Mouse (Mus musculus) spleen, adult 12 weeks (tissue): ENCODE measurements around the gene Kbtbd2.

ENCODE experiments used
- DNase-seq: peaks from one replicate; pipeline ENCODE4 v3.0.0; 2022; ENCODE audit warnings: low spot score

The Kbtbd2 gene

GRCm38 (mm10) chr6:56797311-56798151 is at the start of gene Kbtbd2:
Gene Kbtbd2 (minus strand): TSS chr6:56797813.
- peak; percentile 88 for DNase-seq

GRCm38 (mm10) chr6:56844365-56844764 is 46.8 kb upstream of the Kbtbd2 start:
- no peak for DNase-seq

DNA sequence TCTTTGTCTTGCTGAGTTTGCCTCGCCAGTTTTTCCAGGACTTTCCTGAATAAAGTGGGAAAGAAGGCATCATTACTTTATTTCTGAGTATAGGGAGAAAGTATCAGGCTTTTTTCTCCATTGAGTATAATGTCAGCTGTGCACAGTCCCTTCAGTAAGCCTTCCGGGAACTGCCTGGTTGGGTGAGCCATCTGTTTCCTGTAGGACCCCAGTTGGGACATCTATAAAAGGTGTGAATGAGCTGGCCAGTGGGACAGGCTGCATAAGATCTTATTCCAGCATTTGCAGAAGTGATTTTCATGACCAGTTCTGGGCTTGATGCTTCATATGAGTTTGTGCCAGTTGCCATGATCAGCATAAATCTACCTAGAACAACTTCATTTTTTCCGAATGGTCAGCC is 45.6 kb upstream of the Kbtbd2 start:
- no peak for DNase-seq

GRCm38 (mm10) chr6:56837621-56838020 is 40.0 kb upstream of the Kbtbd2 start:
- no peak for DNase-seq

- no peak for DNase-seq
Observed at GRCm38 (mm10) chr6:56837166-56837565, 39.6 kb upstream of the Kbtbd2 start.

GRCm38 (mm10) chr6:56835532-56835931 is 37.9 kb upstream of the Kbtbd2 start:
- no peak for DNase-seq

DNA sequence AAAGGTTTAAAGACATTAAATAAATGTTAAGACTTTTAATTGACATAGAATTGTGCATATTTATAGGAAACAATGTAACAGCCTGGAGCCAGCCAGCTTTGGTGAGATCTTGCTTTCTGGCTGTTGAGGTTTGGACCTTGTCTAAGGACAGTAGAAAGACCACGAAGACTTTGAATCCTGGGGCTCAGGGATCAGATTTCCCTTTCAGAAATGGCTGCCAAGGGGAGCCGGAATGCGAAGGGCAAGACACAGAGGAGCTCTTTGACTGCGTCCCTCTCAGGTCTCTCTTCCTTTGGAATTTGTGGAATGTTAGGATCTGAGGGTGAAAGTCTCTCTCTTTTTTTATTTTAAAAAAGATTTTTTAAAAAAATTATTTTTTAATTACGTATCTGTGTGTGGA is 37.2 kb upstream of the Kbtbd2 start:
- no peak for DNase-seq

DNA sequence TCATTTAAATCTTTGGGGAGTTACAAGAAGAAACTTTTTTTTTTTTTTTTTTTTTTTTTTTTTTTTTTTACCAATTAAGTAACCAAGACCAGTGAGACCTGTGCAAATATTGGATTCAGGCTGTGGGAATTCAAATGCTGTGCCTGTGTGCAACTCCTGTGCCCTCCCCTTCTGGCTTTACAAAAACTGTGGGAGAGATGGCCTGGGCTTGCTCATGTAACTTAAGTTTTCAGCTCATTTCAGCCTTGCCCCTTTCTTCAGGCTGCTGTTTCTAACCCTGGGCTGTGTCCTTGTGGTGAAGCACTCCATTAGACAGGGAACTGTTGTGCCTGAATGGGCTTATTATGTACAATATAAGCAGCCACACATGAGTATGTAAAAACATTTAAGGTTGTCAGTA is 35.2 kb upstream of the Kbtbd2 start:
- DNase-seq: no peak

GRCm38 (mm10) chr6:56832407-56832796 is 34.8 kb upstream of the Kbtbd2 start:
- no peak for DNase-seq

GRCm38 (mm10) chr6:56831697-56832406 is 34.2 kb upstream of the Kbtbd2 start, which contains the start of gene Fkbp9:
Gene Fkbp9 (plus strand): TSS chr6:56832059.
- no peak for DNase-seq

DNA sequence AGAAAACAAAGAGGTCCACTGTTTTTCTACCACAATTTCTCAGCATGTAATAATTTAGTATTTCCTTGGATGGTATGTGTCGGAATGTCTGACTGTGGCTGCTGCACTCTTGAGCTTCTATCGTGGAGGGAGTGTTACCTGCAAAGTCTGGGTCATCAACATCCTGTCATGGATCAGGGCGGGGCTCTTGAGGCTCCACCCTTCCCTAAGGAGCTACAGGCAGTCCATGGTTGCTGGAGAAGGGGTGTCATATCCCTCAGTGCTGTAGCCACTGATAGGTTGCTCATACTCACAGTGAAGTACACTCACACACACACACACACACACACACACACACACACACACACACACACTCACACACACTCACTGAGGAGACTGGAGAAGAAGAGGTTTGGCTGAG is 28.0 kb upstream of the Kbtbd2 start:
- DNase-seq: no peak

GRCm38 (mm10) chr6:56819124-56819487 is 21.5 kb upstream of the Kbtbd2 start:
- DNase-seq: no peak

GRCm38 (mm10) chr6:56818436-56819123 is 21.0 kb upstream of the Kbtbd2 start:
- no peak for DNase-seq

- DNase-seq: no peak
Observed at GRCm38 (mm10) chr6:56813332-56813731, 15.7 kb upstream of the Kbtbd2 start.

DNA sequence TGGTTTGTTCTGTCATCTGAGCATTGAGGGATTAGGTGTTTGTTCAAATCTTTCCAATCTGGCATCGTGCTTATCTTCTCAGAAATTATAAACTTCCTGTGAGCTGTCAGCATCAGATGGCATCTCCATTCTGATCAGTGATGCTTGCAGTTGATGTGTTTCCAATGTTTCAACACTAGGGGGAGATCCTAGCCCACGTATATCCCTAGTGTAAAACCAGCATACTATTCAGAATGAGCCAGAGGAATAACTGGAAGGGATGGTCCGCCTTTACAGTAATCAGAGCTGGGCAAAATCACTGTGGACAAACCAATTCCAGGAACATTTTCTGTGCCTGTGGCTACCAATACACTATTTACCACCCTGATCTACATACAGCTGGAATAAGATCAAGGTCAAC is 11.0 kb upstream of the Kbtbd2 start:
- DNase-seq: no peak

DNA sequence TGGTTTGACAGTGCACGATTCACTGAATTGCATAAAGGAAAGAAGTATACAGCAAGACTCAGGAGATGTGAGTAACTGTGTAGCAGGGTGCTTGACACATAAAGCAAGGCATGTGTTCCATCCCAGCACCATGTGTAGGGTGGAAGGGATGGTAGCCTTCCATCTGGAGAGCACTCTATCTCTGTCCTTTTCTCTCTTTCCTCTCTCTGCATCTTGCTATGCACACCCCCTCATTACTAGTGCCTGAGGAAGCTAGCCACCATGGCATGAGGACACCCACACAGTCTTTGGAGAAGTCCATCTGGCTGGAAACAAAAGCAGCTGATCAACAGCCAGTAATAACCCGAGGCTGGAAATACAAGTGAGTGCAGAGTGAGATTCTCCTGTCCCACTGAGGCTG is 8.6 kb upstream of the Kbtbd2 start:
- no peak for DNase-seq

DNA sequence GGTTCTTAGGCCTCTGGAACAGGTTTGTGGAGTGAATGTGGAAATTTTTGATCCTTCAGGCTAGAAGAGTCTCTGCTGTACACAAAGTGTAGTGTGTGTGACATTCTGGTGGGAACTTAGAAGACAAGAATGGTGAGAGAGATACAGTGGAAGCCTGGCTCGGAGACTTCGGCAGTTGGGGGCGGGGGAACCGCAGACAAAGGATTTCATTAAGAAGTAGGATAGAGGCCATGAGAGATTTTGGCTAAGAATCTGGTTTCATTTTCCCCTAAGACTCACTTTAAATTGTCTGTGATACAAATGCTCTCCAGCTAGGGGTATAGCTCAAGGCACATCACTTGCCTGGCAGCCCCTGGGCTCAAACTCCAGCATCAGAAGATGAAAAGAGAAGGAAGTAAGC is 7.4 kb upstream of the Kbtbd2 start:
- no peak for DNase-seq

DNA sequence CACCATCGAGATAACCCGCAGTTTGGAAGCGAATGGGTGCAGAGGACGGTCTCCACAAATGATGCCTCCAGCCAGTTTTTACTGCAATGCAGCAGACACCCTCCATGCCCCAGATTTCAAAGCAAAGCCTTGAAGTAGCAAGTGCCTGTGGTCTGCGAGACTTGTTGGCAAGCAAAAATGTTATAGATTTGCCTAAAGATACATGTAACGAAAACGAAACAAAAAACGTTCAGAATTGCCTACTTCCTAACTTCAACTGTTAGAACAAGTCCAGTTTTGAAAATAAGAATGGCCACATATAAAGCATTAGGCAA is 496 bp upstream of the Kbtbd2 start:
- no peak for DNase-seq

DNA sequence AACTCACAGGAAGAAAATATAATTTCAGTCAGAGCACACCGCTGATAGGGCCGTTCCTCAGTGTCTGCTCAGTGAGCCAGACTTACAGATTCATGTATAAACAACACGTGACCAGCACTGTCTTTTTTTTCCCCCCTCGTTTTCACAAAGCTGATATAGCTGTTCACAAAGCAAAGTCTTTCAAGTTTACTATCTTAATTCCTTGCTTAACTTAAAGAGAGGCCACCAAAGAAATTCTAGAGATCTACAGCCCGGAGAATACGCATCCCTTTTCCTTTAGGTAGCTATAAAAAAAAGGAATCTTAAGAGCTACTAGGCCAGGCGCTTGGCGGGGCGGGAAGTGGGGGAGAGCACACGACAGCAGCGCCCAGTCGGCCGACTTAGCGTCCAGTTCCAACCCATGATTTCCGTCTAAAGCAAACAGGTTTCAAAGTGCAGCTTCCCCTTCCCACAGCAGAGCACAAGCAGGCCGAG is 908 bp downstream of the Kbtbd2 start:
- DNase-seq: no peak

- no peak for DNase-seq
Observed at GRCm38 (mm10) chr6:56796232-56796631, 1.4 kb downstream of the Kbtbd2 start.

- DNase-seq: no peak
Observed at GRCm38 (mm10) chr6:56794834-56795233, 2.8 kb downstream of the Kbtbd2 start.

DNA sequence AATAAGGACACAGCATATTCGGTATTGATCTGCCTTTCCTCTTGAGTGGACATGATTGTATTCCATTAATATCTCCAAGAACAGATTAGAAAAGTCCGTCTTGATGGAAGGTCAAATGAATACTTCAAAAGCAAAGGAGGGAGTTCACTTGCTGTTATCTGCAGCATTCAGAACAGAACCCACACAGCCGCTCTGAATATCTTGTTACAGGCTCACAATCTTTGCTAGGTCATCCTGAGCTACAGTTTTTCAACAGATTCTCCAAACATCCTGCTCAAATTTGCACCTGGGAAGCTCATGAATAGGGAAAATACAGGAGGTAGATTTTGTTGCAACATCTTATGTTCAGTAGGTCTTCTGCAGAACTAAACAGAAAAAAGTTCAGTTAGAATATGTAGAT is 8.3 kb downstream of the Kbtbd2 start:
- no peak for DNase-seq

GRCm38 (mm10) chr6:56787668-56788067 is 9.9 kb downstream of the Kbtbd2 start:
- no peak for DNase-seq
